Comparison of ENCODE assay signal across 8 mouse cellular contexts in genomic region chr17:88494121-88494771, GRCm38 (mm10). TPM values are rescaled to one million over a fixed set of nuclear protein-coding genes. Genes with fewer than 3 reads are reported as not detected.
DNase-seq lines count a peak whose midpoint lies in the region; ATAC-seq lines count a peak whose summit lies in the region.

No protein-coding gene starts in this region.

- intact Hi-C loops in left cerebral cortex, postnatal 4 days (cut with DNase I) = no loop called here

- no peaks in the 10 kb centered on the region for H3K27me3 ChIP-seq in hindbrain, embryonic 11.5 days (ENCODE audit: control insufficient read depth, insufficient read depth, low read length)

- no peaks in the 10 kb centered on the region for H3K9me3 ChIP-seq in hindbrain, embryonic 11.5 days (ENCODE audit: control insufficient read depth, low read length)

- peak overlapping the region; percentile 22 for H3K4me2 ChIP-seq in hindbrain, embryonic 11.5 days (replicated peaks; ENCODE audit: low read depth, low read length)

- peak; percentile 74 for ATAC-seq in cerebellum, adult (ENCODE audit: insufficient number of reproducible peaks, low FRiP score, low TSS enrichment)
- ATAC-seq in hindbrain, embryonic 11.5 days (ENCODE audit: low FRiP score) = peak; percentile 90

- no peak overlapping the region for H3K4me3 ChIP-seq in hindbrain, embryonic 11.5 days (ENCODE audit: low read depth, low read length)

- H3K27ac ChIP-seq in hindbrain, embryonic 11.5 days (ENCODE audit: low read depth, low read length) = peak overlapping the region; percentile 85

- H3K36me3 ChIP-seq in hindbrain, embryonic 11.5 days (ENCODE audit: control insufficient read depth, insufficient read depth, low read length) = no peaks in the 10 kb centered on the region

- H3K4me1 ChIP-seq in hindbrain, embryonic 11.5 days (replicated peaks; ENCODE audit: control insufficient read depth, insufficient read depth, low read length) = no peaks in the 10 kb centered on the region; the same call in 1 of the 2 replicates

- 41% methylated on average over 14 of the region's 14 CpGs for WGBS in hindbrain, embryonic 11.5 days

- H3K9ac ChIP-seq in hindbrain, embryonic 11.5 days (ENCODE audit: low read depth, low read length) = peak overlapping the region; percentile 44

- DNase-seq in cerebellum, postnatal 36 days = peak; percentile 64 to 67
- peak; percentile 75 for DNase-seq in hindbrain, embryonic 11.5 days (ENCODE audit: low spot score)
- peak; percentile 76 for DNase-seq in left cerebral cortex, postnatal 4 days
- peak; percentile 39 for DNase-seq in right cerebral cortex, postnatal 14 days
- no peak for DNase-seq in adipocyte (ENCODE audit: low spot score)
- DNase-seq in thymus, postnatal 14 days = no peak
- no peak for DNase-seq in thymus, postnatal 10 days (ENCODE audit: low spot score in 2 of 2)

RNA-seq across cellular contexts. Expression of gene Ppp1r21, which starts 35.7 kb away (rescaled TPM):
- polyA plus RNA-seq in hindbrain, embryonic 11.5 days (2014; fragmentation: Nextera tagmentation; extraction: Ambion mirVana) = 25.4 and 28.6 TPM in 2 replicates
- total RNA-seq in left cerebral cortex, postnatal 4 days (2021) = 10 to 100 TPM; 71.4 to 71.6 TPM

RNA-seq across cellular contexts. Expression of gene Foxn2, which starts 53.7 kb away (rescaled TPM):
- 9.2 and 9.6 TPM in 2 replicates for polyA plus RNA-seq in hindbrain, embryonic 11.5 days (2014; fragmentation: Nextera tagmentation; extraction: Ambion mirVana)
- total RNA-seq in left cerebral cortex, postnatal 4 days (2021) = 10 to 100 TPM; 13.7 to 14.6 TPM

Comparison
In these comparisons a context has a peak if more than half of its experiments do, and no peak if none do; other contexts are left out.
1. DNase-seq: peak in cerebellum, postnatal 36 days (2 of 2), hindbrain, embryonic 11.5 days (single experiment), left cerebral cortex, postnatal 4 days (single experiment) and right cerebral cortex, postnatal 14 days (single experiment); none in adipocyte (single experiment), thymus, postnatal 14 days (single experiment) and thymus, postnatal 10 days (0 of 2).